Mouse (Mus musculus): ENCODE data around the gene Mlst8. TPM values are rescaled to one million over a fixed set of nuclear protein-coding genes. Genes with fewer than 3 reads are reported as not detected.
A peak's percentile ranks its signal among the peaks of the same experiment; 100 is the strongest.

Mlst8 gene
- 12.4 and 13.4 TPM in 2 replicates for polyA plus RNA-seq (2015; fragmentation: Nextera tagmentation; extraction: Ambion mirVana)

- peak; percentile 94 for TF ChIP-seq CTCF (IDR thresholded peaks at IDR 0.05; ENCODE audit: low read depth)
- no peak for TF ChIP-seq EP300 (optimal IDR thresholded peaks at IDR 0.05)
- under 1% methylated on average over 48 of the region's 48 CpGs for WGBS
- H3K9me3 ChIP-seq (ENCODE audit: control insufficient read depth, low read length), result no peaks in the 10 kb centered on the region
These were observed at the start of gene Mlst8 for GRCm38 (mm10) chr17:24478663-24479380. Gene Mlst8 (minus strand): TSS chr17:24479078.

GRCm38 (mm10) chr17:24528560-24528918, 49.7 kb upstream of the Mlst8 start:
- WGBS, result 0% methylated on average over 8 of the region's 8 CpGs
- no peaks in the 10 kb centered on the region for H3K27me3 ChIP-seq (ENCODE audit: control insufficient read depth, insufficient read depth, low read length)
- H3K4me3 ChIP-seq (ENCODE audit: low read depth, low read length), result peak overlapping the region; percentile 42
- DNase-seq (ENCODE audit: low spot score) (no peak), ATAC-seq (ENCODE audit: low FRiP score, low TSS enrichment) (no peak)
- no peaks in the 10 kb centered on the region for H3K9me3 ChIP-seq (ENCODE audit: control insufficient read depth, low read length)
- TF ChIP-seq CTCF (IDR thresholded peaks at IDR 0.05; ENCODE audit: low read depth), result no peak
- TF ChIP-seq EP300 (optimal IDR thresholded peaks at IDR 0.05), result no peak
- H3K27ac ChIP-seq (replicated peaks), result peak overlapping the region; percentile 81
- peak overlapping the region; percentile 64 for H3K9ac ChIP-seq (ENCODE audit: low read length)
- peak overlapping the region; percentile 62 for H3K4me2 ChIP-seq (replicated peaks; ENCODE audit: low read depth)
- H3K36me3 ChIP-seq (ENCODE audit: control insufficient read depth, insufficient read depth, low read length), result peaks cover 3% of the 10 kb centered on the region; the same call in 1 of the 2 replicates
- H3K4me1 ChIP-seq (replicated peaks; ENCODE audit: control insufficient read depth, insufficient read depth), result peaks cover 13% of the 10 kb centered on the region

More at GRCm38 (mm10) chr17:24478663-24479380, at the start of gene Mlst8:
- Histone ChIP-seq H3K4me3 (ENCODE audit: low read depth, low read length) (peak within 1 kb of the TSS; percentile 66), H3K4me1 (replicated peaks; ENCODE audit: control insufficient read depth, insufficient read depth) (peaks cover 4% of the 10 kb centered on the region; the same call in 1 of the 2 replicates), H3K36me3 (ENCODE audit: control insufficient read depth, insufficient read depth, low read length) (peaks cover 23% of the 10 kb centered on the region), H3K27ac (replicated peaks) (peak within 1 kb of the TSS; percentile 92), H3K4me2 (replicated peaks; ENCODE audit: low read depth) (peak within 1 kb of the TSS; percentile 60), H3K27me3 (ENCODE audit: control insufficient read depth, insufficient read depth, low read length) (no peaks in the 10 kb centered on the region), H3K9ac (ENCODE audit: low read length) (peak within 1 kb of the TSS; percentile 73)
- DNase-seq (ENCODE audit: low spot score), result peak; percentile 97
- ATAC-seq (ENCODE audit: low FRiP score, low TSS enrichment), result peak; percentile 92

GRCm38 (mm10) chr17:24527723-24528559, 49.1 kb upstream of the Mlst8 start, which contains the start of gene Traf7:
Gene Traf7 (minus strand): TSS chr17:24527938.
- peak within 1 kb of the TSS; percentile 89 for H3K9ac ChIP-seq (ENCODE audit: low read length)
- peak; percentile 93 for DNase-seq (ENCODE audit: low spot score)
- under 1% methylated on average over 40 of the region's 40 CpGs for WGBS
- peaks cover 3% of the 10 kb centered on the region; the same call in 1 of the 2 replicates for H3K36me3 ChIP-seq (ENCODE audit: control insufficient read depth, insufficient read depth, low read length)
- TF ChIP-seq EP300 (optimal IDR thresholded peaks at IDR 0.05), result no peak
- no peak for TF ChIP-seq CTCF (IDR thresholded peaks at IDR 0.05; ENCODE audit: low read depth)
- H3K4me3 ChIP-seq (ENCODE audit: low read depth, low read length), result peak within 1 kb of the TSS; percentile 91
- H3K4me2 ChIP-seq (replicated peaks; ENCODE audit: low read depth), result peak within 1 kb of the TSS; percentile 62
- H3K9me3 ChIP-seq (ENCODE audit: control insufficient read depth, low read length), result no peaks in the 10 kb centered on the region
- peaks cover 13% of the 10 kb centered on the region for H3K4me1 ChIP-seq (replicated peaks; ENCODE audit: control insufficient read depth, insufficient read depth)
- ATAC-seq (ENCODE audit: low FRiP score, low TSS enrichment), result peak; percentile 99
- H3K27ac ChIP-seq (replicated peaks), result peak within 1 kb of the TSS; percentile 87
- no peaks in the 10 kb centered on the region for H3K27me3 ChIP-seq (ENCODE audit: control insufficient read depth, insufficient read depth, low read length)

- 1% methylated on average over 19 of the region's 19 CpGs for WGBS
- ATAC-seq (ENCODE audit: low FRiP score, low TSS enrichment) (no peak), DNase-seq (ENCODE audit: low spot score) (no peak)
- peak overlapping the region; percentile 89 for H3K9ac ChIP-seq (ENCODE audit: low read length)
- H3K4me1 ChIP-seq (replicated peaks; ENCODE audit: control insufficient read depth, insufficient read depth), result peaks cover 13% of the 10 kb centered on the region
- no peak for TF ChIP-seq CTCF (IDR thresholded peaks at IDR 0.05; ENCODE audit: low read depth)
- TF ChIP-seq EP300 (optimal IDR thresholded peaks at IDR 0.05), result no peak
- peak overlapping the region; percentile 62 for H3K4me2 ChIP-seq (replicated peaks; ENCODE audit: low read depth)
- H3K27ac ChIP-seq (replicated peaks), result peak overlapping the region; percentile 87
- H3K27me3 ChIP-seq (ENCODE audit: control insufficient read depth, insufficient read depth, low read length), result no peaks in the 10 kb centered on the region
- H3K4me3 ChIP-seq (ENCODE audit: low read depth, low read length), result peak overlapping the region; percentile 91
- peaks cover 3% of the 10 kb centered on the region; the same call in 1 of the 2 replicates for H3K36me3 ChIP-seq (ENCODE audit: control insufficient read depth, insufficient read depth, low read length)
- H3K9me3 ChIP-seq (ENCODE audit: control insufficient read depth, low read length), result no peaks in the 10 kb centered on the region
These were observed 48.4 kb upstream of the Mlst8 start for GRCm38 (mm10) chr17:24527315-24527714.

GRCm38 (mm10) chr17:24524734-24525133, 45.9 kb upstream of the Mlst8 start:
- Histone ChIP-seq H3K36me3 (ENCODE audit: control insufficient read depth, insufficient read depth, low read length) (no peaks in the 10 kb centered on the region; the same call in 1 of the 2 replicates), H3K4me2 (replicated peaks; ENCODE audit: low read depth) (no peak overlapping the region), H3K27me3 (ENCODE audit: control insufficient read depth, insufficient read depth, low read length) (no peaks in the 10 kb centered on the region), H3K27ac (replicated peaks) (peak overlapping the region; percentile 35; the same call in 1 of the 2 replicates), H3K4me3 (ENCODE audit: low read depth, low read length) (no peak overlapping the region), H3K9ac (ENCODE audit: low read length) (peak overlapping the region; percentile 41; the same call in 1 of the 2 replicates), H3K4me1 (replicated peaks; ENCODE audit: control insufficient read depth, insufficient read depth) (peaks cover 8% of the 10 kb centered on the region), H3K9me3 (ENCODE audit: control insufficient read depth, low read length) (no peaks in the 10 kb centered on the region)
- no peak for ATAC-seq (ENCODE audit: low FRiP score, low TSS enrichment)
- 57% methylated on average over 2 of the region's 2 CpGs for WGBS
- TF ChIP-seq CTCF (IDR thresholded peaks at IDR 0.05; ENCODE audit: low read depth) (no peak), EP300 (optimal IDR thresholded peaks at IDR 0.05) (no peak)
- DNase-seq (ENCODE audit: low spot score), result no peak
